Mouse (Mus musculus) forebrain, embryonic 10.5 days (tissue): ENCODE measurements at regions not wholly inside any gene's neighbourhood (a gene's known extent, or its start where the extent isn't known, plus 50 kb on each side); places are given as distances from the start of the nearest gene placed in this dataset.

Source experiments
- DNase-seq: peaks from one replicate; pipeline ENCODE4 v3.0.0-alpha.2; 2017; ENCODE audit warnings: low spot score; ENCODE audit errors: extremely low spot score
- H3K27ac ChIP-seq: fragments of 300-500 bp; sonication (generic); 2 replicates; pipeline ENCODE4 v1.5.1; 2016; ENCODE audit warnings: mild to moderate bottlenecking
- H3K27me3 ChIP-seq: fragments of 300-500 bp; sonication (generic); 2 replicates; pipeline ENCODE4 v1.6.1; 2016; ENCODE audit warnings: mild to moderate bottlenecking; ENCODE audit not compliant: poor library complexity, severe bottlenecking
- H3K36me3 ChIP-seq: fragments of 300-500 bp; sonication (generic); replicated peaks from 2 replicates; pipeline ENCODE4 v1.6.1; 2016; ENCODE audit warnings: mild to moderate bottlenecking, moderate library complexity
- H3K4me1 ChIP-seq: fragments of 300-500 bp; sonication (generic); 2 replicates; pipeline ENCODE4 v1.6.1; 2016
- H3K4me3 ChIP-seq: fragments of 300-500 bp; sonication (generic); 2 replicates; pipeline ENCODE4 v1.5.1; 2016; ENCODE audit warnings: mild to moderate bottlenecking, moderate library complexity
- H3K9me3 ChIP-seq: fragments of 300-500 bp; sonication (generic); 2 replicates; pipeline ENCODE4 v1.6.1; 2016; ENCODE audit warnings: mild to moderate bottlenecking, moderate library complexity
- WGBS: fragments of 180-500 bp; shearing (Covaris S2); methylation state at CpG from one replicate; pipeline ENCODE4 v1.1.7; 2016; 5-methylcytosine and 5-hydroxymethylcytosine counted together

GRCm38 (mm10) chr13:97705926-97706325, 54.5 kb downstream of the Gm10260 start:
- Histone ChIP-seq H3K9me3 (peaks cover 4% of the 10 kb centered on the region; the same call in 1 of the 2 replicates), H3K27ac (no peak overlapping the region), H3K4me3 (no peak overlapping the region), H3K36me3 (no peaks in the 10 kb centered on the region), H3K4me1 (no peaks in the 10 kb centered on the region), H3K27me3 (no peaks in the 10 kb centered on the region)
- no peak for DNase-seq
- WGBS: 93% methylated on average over 5 of the region's 5 CpGs

- H3K9me3 ChIP-seq: peaks cover 4% of the 10 kb centered on the region; the same call in 1 of the 2 replicates
- no peaks in the 10 kb centered on the region for H3K4me1 ChIP-seq
- WGBS: 88% methylated on average over 4 of the region's 4 CpGs
- H3K27me3 ChIP-seq: no peaks in the 10 kb centered on the region
- no peaks in the 10 kb centered on the region for H3K36me3 ChIP-seq
- H3K27ac ChIP-seq: no peak overlapping the region
- H3K4me3 ChIP-seq: no peak overlapping the region
- DNase-seq: no peak
Observed at GRCm38 (mm10) chr13:97704541-97704940, 55.9 kb downstream of the Gm10260 start.

GRCm38 (mm10) chr13:97698967-97699366, 61.5 kb downstream of the Gm10260 start:
- Histone ChIP-seq H3K9me3 (no peaks in the 10 kb centered on the region), H3K4me1 (0 out of 2 replicates have a peak, but pooled peaks cover 3% of the 10 kb centered on the region), H3K36me3 (no peaks in the 10 kb centered on the region), H3K27me3 (no peaks in the 10 kb centered on the region), H3K4me3 (no peak overlapping the region), H3K27ac (no peak overlapping the region)
- 87% methylated on average over 2 of the region's 2 CpGs for WGBS
- DNase-seq: no peak

DNA sequence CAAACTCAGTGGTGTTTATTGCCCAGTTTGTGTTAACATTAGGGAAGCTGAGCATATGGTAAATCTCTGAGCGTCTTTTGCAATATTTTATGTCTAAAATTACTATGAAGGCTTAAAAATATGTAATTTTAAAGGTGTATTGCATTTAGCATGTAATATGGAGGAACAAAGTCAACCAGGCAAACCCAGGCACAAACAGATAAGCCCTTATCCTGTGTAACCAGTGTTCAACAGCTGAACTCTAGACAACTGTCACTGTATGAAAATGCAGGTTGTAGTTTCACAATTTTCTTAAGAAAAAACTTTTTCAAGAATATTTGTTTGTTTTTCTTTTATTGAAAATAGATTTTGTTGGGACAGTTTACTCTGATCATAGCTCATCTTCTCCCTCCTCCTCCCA, 62.1 kb downstream of the Gm10260 start:
- H3K4me1 ChIP-seq: 0 out of 2 replicates have a peak, but pooled peaks cover 3% of the 10 kb centered on the region
- DNase-seq: no peak
- H3K9me3 ChIP-seq: no peaks in the 10 kb centered on the region
- H3K4me3 ChIP-seq: no peak overlapping the region
- WGBS: 88% methylated on average over 1 of the region's 1 CpGs
- H3K27me3 ChIP-seq: no peaks in the 10 kb centered on the region
- H3K27ac ChIP-seq: no peak overlapping the region
- no peaks in the 10 kb centered on the region for H3K36me3 ChIP-seq

- H3K27me3 ChIP-seq: no peaks in the 10 kb centered on the region; the same call in 1 of the 2 replicates
- H3K4me3 ChIP-seq: no peak overlapping the region
- H3K36me3 ChIP-seq: no peaks in the 10 kb centered on the region
- no peaks in the 10 kb centered on the region for H3K9me3 ChIP-seq
- 90% methylated on average over 10 of the region's 10 CpGs for WGBS
- no peak overlapping the region for H3K27ac ChIP-seq
- 0 out of 2 replicates have a peak, but pooled peaks cover 5% of the 10 kb centered on the region for H3K4me1 ChIP-seq
- DNase-seq: no peak
Observed at GRCm38 (mm10) chr13:97697262-97697661, 63.2 kb downstream of the Gm10260 start.

DNA sequence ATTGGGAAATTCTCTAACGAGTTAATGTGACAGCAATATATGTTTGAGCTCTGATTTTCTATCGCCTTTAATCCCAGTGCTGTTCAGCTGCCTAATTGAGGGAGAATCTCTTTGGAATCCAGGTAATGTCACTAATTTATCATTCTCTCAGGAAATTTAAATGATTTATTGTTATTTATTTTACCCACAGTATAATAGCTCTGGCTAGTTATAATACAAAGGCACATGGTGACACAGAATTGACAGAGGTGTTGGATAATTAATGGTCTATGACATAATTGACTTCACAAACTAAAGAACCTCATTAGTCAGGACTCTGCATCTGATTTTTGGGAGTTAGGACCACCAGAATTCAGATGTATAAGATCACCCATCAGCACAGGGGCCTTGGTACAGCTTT, 65.4 kb downstream of the Gm10260 start:
- H3K27ac ChIP-seq: no peak overlapping the region
- H3K4me1 ChIP-seq: peaks cover 11% of the 10 kb centered on the region; the same call in 1 of the 2 replicates
- H3K36me3 ChIP-seq: no peaks in the 10 kb centered on the region
- H3K4me3 ChIP-seq: no peak overlapping the region
- DNase-seq: no peak
- no peaks in the 10 kb centered on the region; the same call in 1 of the 2 replicates for H3K27me3 ChIP-seq
- H3K9me3 ChIP-seq: no peaks in the 10 kb centered on the region
- 89% methylated on average over 2 of the region's 2 CpGs for WGBS

DNA sequence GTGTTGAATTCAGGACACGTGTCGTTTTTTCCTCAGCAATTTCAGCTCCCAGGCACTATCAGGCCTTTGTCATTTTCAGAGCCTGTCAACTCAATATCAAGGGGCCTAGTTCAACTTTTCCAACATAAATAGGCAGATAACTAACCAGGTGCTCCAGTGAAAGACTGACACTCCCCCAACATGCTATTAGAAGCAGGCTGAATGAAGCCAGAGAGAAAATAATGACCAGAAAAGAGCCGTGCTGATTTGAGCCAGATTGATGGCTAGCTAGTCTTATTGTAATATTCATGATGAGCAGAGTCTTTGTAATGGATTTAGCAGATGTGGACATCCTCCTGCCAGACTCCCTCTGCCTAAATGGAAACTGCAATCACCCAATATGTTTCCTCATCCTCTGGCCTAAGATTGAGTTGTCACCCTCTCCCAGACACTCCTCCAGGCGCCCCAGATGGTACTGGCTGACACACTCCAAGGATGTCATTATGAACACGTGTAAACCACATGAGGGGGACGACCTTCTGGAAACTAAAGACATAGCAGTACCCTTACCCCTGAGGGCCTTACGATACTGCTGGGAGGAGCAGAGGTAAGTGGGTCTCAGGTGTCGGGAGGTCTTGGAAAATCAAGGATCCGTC, 66.0 kb downstream of the Gm10260 start:
- H3K9me3 ChIP-seq: no peaks in the 10 kb centered on the region
- no peak for DNase-seq
- no peak overlapping the region for H3K27ac ChIP-seq
- no peak overlapping the region for H3K4me3 ChIP-seq
- WGBS: 84% methylated on average over 9 of the region's 9 CpGs
- peaks cover 11% of the 10 kb centered on the region; the same call in 1 of the 2 replicates for H3K4me1 ChIP-seq
- no peaks in the 10 kb centered on the region for H3K36me3 ChIP-seq
- no peaks in the 10 kb centered on the region; the same call in 1 of the 2 replicates for H3K27me3 ChIP-seq

GRCm38 (mm10) chr13:97688310-97688886, 72.0 kb downstream of the Gm10260 start:
- no peak overlapping the region for H3K4me3 ChIP-seq
- DNase-seq: no peak
- no peak overlapping the region for H3K27ac ChIP-seq
- H3K27me3 ChIP-seq: no peaks in the 10 kb centered on the region; the same call in 1 of the 2 replicates
- H3K36me3 ChIP-seq: no peaks in the 10 kb centered on the region
- no peaks in the 10 kb centered on the region for H3K9me3 ChIP-seq
- WGBS: 95% methylated on average over 12 of the region's 12 CpGs
- H3K4me1 ChIP-seq: peaks cover 7% of the 10 kb centered on the region; the same call in 1 of the 2 replicates

- DNase-seq: no peak
- 92% methylated on average over 6 of the region's 6 CpGs for WGBS
- H3K4me1 ChIP-seq: peaks cover 11% of the 10 kb centered on the region
- no peaks in the 10 kb centered on the region for H3K27me3 ChIP-seq
- no peak overlapping the region for H3K4me3 ChIP-seq
- H3K27ac ChIP-seq: no peak overlapping the region
- no peaks in the 10 kb centered on the region for H3K9me3 ChIP-seq
- no peaks in the 10 kb centered on the region for H3K36me3 ChIP-seq
Observed at GRCm38 (mm10) chr13:97683836-97684235, 76.6 kb downstream of the Gm10260 start.

DNA sequence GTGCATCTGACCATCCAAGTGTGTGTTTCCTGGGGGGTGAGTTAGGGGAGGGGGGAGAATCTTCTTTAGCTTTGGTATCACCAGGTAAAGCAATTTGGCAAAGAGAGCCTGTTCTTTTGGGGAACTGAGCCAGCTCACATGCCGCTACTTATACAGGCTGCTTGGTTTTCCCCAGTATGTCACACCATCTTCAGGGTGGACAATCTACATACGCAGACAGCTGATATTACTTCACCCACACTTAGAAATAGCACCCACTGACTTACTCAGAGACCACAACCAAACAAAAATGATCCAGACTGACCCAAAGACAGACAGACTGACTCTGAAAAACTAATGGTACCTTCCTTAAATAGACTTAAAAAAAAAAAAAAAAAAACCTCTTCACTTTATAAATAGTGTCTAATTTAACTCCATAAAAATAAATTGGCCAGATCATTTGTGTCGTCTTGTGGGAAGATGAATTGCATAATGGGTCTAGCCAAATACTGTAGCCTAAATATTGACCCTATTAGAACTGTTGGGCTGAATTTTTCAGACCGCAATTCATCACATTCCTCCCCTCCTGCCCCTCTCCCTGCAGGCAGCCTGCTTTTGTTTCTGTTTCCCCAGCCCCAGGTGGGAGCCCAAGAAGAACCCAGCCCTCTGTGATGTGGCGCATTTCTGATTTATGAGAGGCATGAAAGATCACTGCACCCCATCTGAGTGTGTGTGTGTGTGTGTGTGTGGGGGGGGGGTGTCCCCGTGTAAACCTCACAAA, 79.0 kb downstream of the Gm10260 start:
- H3K27ac ChIP-seq: peak overlapping the region; percentile 59; the same call in 1 of the 2 replicates
- H3K36me3 ChIP-seq: no peaks in the 10 kb centered on the region
- 53% methylated on average over 6 of the region's 6 CpGs for WGBS
- H3K4me3 ChIP-seq: no peak overlapping the region
- peaks cover 15% of the 10 kb centered on the region for H3K4me1 ChIP-seq
- H3K9me3 ChIP-seq: no peaks in the 10 kb centered on the region
- DNase-seq: no peak
- H3K27me3 ChIP-seq: no peaks in the 10 kb centered on the region

- no peak for DNase-seq
- no peaks in the 10 kb centered on the region for H3K9me3 ChIP-seq
- no peaks in the 10 kb centered on the region for H3K27me3 ChIP-seq
- no peak overlapping the region for H3K27ac ChIP-seq
- 86% methylated on average over 5 of the region's 5 CpGs for WGBS
- H3K4me1 ChIP-seq: peaks cover 20% of the 10 kb centered on the region
- no peaks in the 10 kb centered on the region for H3K36me3 ChIP-seq
- no peak overlapping the region for H3K4me3 ChIP-seq
Observed at GRCm38 (mm10) chr13:97680283-97680896, 80.0 kb downstream of the Gm10260 start.

GRCm38 (mm10) chr13:97678991-97679390, 81.4 kb downstream of the Gm10260 start:
- H3K36me3 ChIP-seq: no peaks in the 10 kb centered on the region
- 90% methylated on average over 5 of the region's 5 CpGs for WGBS
- H3K27me3 ChIP-seq: no peaks in the 10 kb centered on the region
- H3K4me1 ChIP-seq: peaks cover 20% of the 10 kb centered on the region
- no peaks in the 10 kb centered on the region for H3K9me3 ChIP-seq
- no peak overlapping the region for H3K27ac ChIP-seq
- no peak for DNase-seq
- no peak overlapping the region for H3K4me3 ChIP-seq
